Mouse (Mus musculus): Measurements from ENCODE around the gene Rpl10a.
"Not testable (repeated sequence)": the region's sequence is repeated elsewhere in the genome, so short reads cannot be mapped to it uniquely, and the experiment has no call there.

Rpl10a gene

GRCm38 (mm10) chr17:28358576-28359261 is 30.4 kb downstream of the Rpl10a start:
- not testable (repeated sequence) for DNase-seq (ENCODE audit: low read depth, low spot score)

GRCm38 (mm10) chr17:28360531-28361277 is 32.4 kb downstream of the Rpl10a start:
- no peak for DNase-seq (ENCODE audit: low read depth, low spot score)

- DNase-seq (ENCODE audit: low read depth, low spot score): no peak
Observed at GRCm38 (mm10) chr17:28361921-28362652, 33.8 kb downstream of the Rpl10a start.

GRCm38 (mm10) chr17:28362653-28363292 is 34.5 kb downstream of the Rpl10a start:
- DNase-seq (ENCODE audit: low read depth, low spot score): peak; percentile 28

GRCm38 (mm10) chr17:28363507-28363906 is 35.2 kb downstream of the Rpl10a start:
- DNase-seq (ENCODE audit: low read depth, low spot score): no peak

GRCm38 (mm10) chr17:28365122-28365521 is 36.9 kb downstream of the Rpl10a start, which contains the start of gene Tulp1:
TSS of gene Tulp1 (minus strand) at chr17:28365222.
- no peak for DNase-seq (ENCODE audit: low read depth, low spot score)

- DNase-seq (ENCODE audit: low read depth, low spot score): peak; percentile 67
Observed at GRCm38 (mm10) chr17:28368449-28368848, 40.2 kb downstream of the Rpl10a start.

GRCm38 (mm10) chr17:28369056-28369455 is 40.8 kb downstream of the Rpl10a start:
- DNase-seq (ENCODE audit: low read depth, low spot score): no peak

- DNase-seq (ENCODE audit: low read depth, low spot score): no peak
Observed at GRCm38 (mm10) chr17:28371286-28371685, 43.0 kb downstream of the Rpl10a start.

GRCm38 (mm10) chr17:28371941-28372340 is 43.7 kb downstream of the Rpl10a start:
- no peak for DNase-seq (ENCODE audit: low read depth, low spot score)

GRCm38 (mm10) chr17:28373821-28374220 is 45.5 kb downstream of the Rpl10a start:
- peak; percentile 71 for DNase-seq (ENCODE audit: low read depth, low spot score)

GRCm38 (mm10) chr17:28374494-28374893 is 46.2 kb downstream of the Rpl10a start:
- DNase-seq (ENCODE audit: low read depth, low spot score): no peak

GRCm38 (mm10) chr17:28375592-28376061 is 47.4 kb downstream of the Rpl10a start:
- peak; percentile 73 for DNase-seq (ENCODE audit: low read depth, low spot score)

GRCm38 (mm10) chr17:28380255-28380654 is 52.0 kb downstream of the Rpl10a start:
- no peak for DNase-seq (ENCODE audit: low read depth, low spot score)

Measured in CD4-positive helper T cell, adult 2 months (primary cell).